Mouse (Mus musculus): ENCODE data around the gene Hoxa3.

- no peak for TF ChIP-seq POLR2A (IDR thresholded peaks at IDR 0.05; ENCODE audit: borderline replicate concordance, low read depth, low read length)
- no peak for TF ChIP-seq CTCF (IDR thresholded peaks at IDR 0.05; ENCODE audit: low read depth, low read length)
Observed at GRCm38 (mm10) chr6:52200751-52201250, 12.3 kb downstream of the Hoxa3 start.
